Mouse (Mus musculus): ENCODE data around the gene Adgrg5. TPM values are rescaled to one million over a fixed set of nuclear protein-coding genes. Genes with fewer than 3 reads are reported as not detected.

The Adgrg5 gene
- polyA plus RNA-seq, 1 experiment from 2014 or later = 0.11 TPM

GRCm38 (mm10) chr8:94914256-94914655 lies 9.2 kb upstream of the Adgrg5 start:
- WGBS = 81% methylated on average over 6 of the region's 6 CpGs
- H3K27ac ChIP-seq (ENCODE audit: low read depth, low read length) = no peak overlapping the region
- ATAC-seq (ENCODE audit: low read depth) = no peak

DNA sequence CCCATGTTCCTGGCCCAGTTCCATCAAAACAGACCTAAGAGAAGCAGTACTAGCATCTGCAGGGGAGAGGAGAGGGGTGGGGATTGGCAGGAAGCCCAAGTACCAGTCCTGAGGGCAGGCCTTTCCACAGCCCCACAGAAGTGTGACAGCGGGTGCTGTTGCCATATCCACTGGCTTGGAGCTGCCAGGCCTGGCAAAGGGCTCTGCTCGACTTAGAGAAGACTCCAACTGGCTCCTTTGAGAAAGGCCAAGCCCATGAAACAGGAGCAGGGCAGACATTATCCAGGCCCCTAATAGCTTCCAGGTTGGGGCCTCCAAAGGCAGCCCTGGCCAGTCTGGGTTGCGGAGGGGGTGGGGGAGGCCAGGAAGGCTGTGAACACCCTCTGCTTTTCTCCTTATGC lies 8.8 kb upstream of the Adgrg5 start:
- Histone ChIP-seq H3K4me2 (ENCODE audit: low read depth, low read length) (no peak overlapping the region), H3K9ac (replicated peaks; ENCODE audit: low read depth, low read length) (no peak overlapping the region), H3K27me3 (ENCODE audit: control insufficient read depth, insufficient read depth, low read length) (peaks cover 4% of the 10 kb centered on the region; the same call in 1 of the 2 replicates), H3K36me3 (ENCODE audit: control insufficient read depth, insufficient read depth, low read length) (no peaks in the 10 kb centered on the region), H3K9me3 (ENCODE audit: control insufficient read depth, low read length) (no peaks in the 10 kb centered on the region), H3K27ac (ENCODE audit: low read depth, low read length) (no peak overlapping the region), H3K4me3 (ENCODE audit: low read depth, low read length) (no peak overlapping the region), H3K4me1 (ENCODE audit: control insufficient read depth, insufficient read depth, low read length) (peaks cover 25% of the 10 kb centered on the region)
- 41% methylated on average over 3 of the region's 3 CpGs for WGBS
- no peak for ATAC-seq (ENCODE audit: low read depth)

More at GRCm38 (mm10) chr8:94914256-94914655, 9.2 kb upstream of the Adgrg5 start:
- Histone ChIP-seq H3K4me1 (ENCODE audit: control insufficient read depth, insufficient read depth, low read length) (peaks cover 25% of the 10 kb centered on the region), H3K9me3 (ENCODE audit: control insufficient read depth, low read length) (no peaks in the 10 kb centered on the region), H3K36me3 (ENCODE audit: control insufficient read depth, insufficient read depth, low read length) (no peaks in the 10 kb centered on the region), H3K4me3 (ENCODE audit: low read depth, low read length) (no peak overlapping the region), H3K4me2 (ENCODE audit: low read depth, low read length) (no peak overlapping the region), H3K9ac (replicated peaks; ENCODE audit: low read depth, low read length) (no peak overlapping the region), H3K27me3 (ENCODE audit: control insufficient read depth, insufficient read depth, low read length) (peaks cover 4% of the 10 kb centered on the region; the same call in 1 of the 2 replicates)

DNA sequence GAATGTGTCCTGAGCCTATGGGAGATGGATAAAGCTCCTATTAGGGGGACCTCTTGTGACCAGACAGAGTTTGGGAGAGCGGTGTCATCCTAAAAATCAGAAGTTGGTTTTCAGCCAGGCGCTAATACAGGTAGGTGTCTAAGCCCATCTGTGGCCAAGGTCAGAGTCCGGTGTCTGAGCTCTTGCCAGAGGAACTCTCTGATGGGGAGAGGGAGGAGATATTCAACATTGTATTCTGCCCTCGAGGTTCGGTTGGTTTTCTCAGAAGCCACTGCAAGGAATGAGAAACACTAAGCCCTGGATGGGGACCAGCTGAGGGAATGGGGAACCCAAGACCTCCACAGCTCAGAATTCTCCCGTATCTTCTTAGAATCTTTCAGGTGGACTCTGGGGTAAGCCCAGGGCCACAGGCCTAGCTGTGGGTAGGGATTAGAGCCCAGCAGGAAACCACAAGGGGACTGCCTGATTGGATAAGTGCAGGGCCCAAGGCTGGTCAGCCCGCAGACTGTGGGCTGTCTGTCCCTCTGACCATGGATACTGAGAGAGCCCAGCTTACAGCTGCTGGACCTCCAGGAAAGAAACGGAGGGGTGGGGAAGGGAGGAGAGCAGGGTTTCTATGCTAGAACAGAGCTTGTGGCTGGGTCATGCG lies 7.1 kb upstream of the Adgrg5 start:
- H3K27me3 ChIP-seq (ENCODE audit: control insufficient read depth, insufficient read depth, low read length) = peaks cover 4% of the 10 kb centered on the region; the same call in 1 of the 2 replicates
- H3K4me2 ChIP-seq (ENCODE audit: low read depth, low read length) = peak overlapping the region; percentile 62

DNA sequence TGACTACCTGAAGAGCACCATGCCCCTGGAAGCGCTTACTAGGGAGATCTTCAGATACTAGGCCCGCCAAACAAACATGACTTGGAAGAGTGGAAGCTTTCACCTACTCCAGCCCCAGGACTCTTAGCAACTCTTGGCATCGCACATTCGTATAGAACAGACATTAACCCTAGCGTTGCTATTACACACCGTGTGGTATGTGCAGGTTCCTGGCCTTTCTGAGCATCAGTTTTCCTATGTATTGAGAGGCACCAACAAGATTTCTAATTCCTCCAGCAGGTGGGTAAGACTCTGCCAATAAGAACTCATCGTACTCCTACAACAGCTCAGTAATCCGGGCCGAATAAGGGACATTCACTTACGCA lies 6.6 kb upstream of the Adgrg5 start:
- Histone ChIP-seq H3K27me3 (ENCODE audit: control insufficient read depth, insufficient read depth, low read length) (peaks cover 4% of the 10 kb centered on the region; the same call in 1 of the 2 replicates), H3K9me3 (ENCODE audit: control insufficient read depth, low read length) (no peaks in the 10 kb centered on the region), H3K36me3 (ENCODE audit: control insufficient read depth, insufficient read depth, low read length) (no peaks in the 10 kb centered on the region), H3K4me3 (ENCODE audit: low read depth, low read length) (peak overlapping the region; percentile 44), H3K9ac (replicated peaks; ENCODE audit: low read depth, low read length) (0 out of 2 replicates have a peak overlapping the region, but pooled peaks have one; percentile 7), H3K27ac (ENCODE audit: low read depth, low read length) (no peak overlapping the region), H3K4me2 (ENCODE audit: low read depth, low read length) (peak overlapping the region; percentile 62), H3K4me1 (ENCODE audit: control insufficient read depth, insufficient read depth, low read length) (peaks cover 25% of the 10 kb centered on the region)
- WGBS = 12% methylated on average over 10 of the region's 10 CpGs
- ATAC-seq (ENCODE audit: low read depth) = peak; percentile 36; the same call in 1 of the 2 replicates

More for the DNA sequence above, 7.1 kb upstream of the Adgrg5 start:
- no peak overlapping the region for H3K27ac ChIP-seq (ENCODE audit: low read depth, low read length)
- WGBS = 50% methylated on average over 9 of the region's 9 CpGs
- 0 out of 2 replicates have a peak overlapping the region, but pooled peaks have one; percentile 7 for H3K9ac ChIP-seq (replicated peaks; ENCODE audit: low read depth, low read length)
- no peaks in the 10 kb centered on the region for H3K36me3 ChIP-seq (ENCODE audit: control insufficient read depth, insufficient read depth, low read length)
- no peaks in the 10 kb centered on the region for H3K9me3 ChIP-seq (ENCODE audit: control insufficient read depth, low read length)
- 0 out of 2 replicates have a peak overlapping the region, but pooled peaks have one; percentile 44 for H3K4me3 ChIP-seq (ENCODE audit: low read depth, low read length)
- ATAC-seq (ENCODE audit: low read depth) = no peak
- H3K4me1 ChIP-seq (ENCODE audit: control insufficient read depth, insufficient read depth, low read length) = peaks cover 25% of the 10 kb centered on the region

DNA sequence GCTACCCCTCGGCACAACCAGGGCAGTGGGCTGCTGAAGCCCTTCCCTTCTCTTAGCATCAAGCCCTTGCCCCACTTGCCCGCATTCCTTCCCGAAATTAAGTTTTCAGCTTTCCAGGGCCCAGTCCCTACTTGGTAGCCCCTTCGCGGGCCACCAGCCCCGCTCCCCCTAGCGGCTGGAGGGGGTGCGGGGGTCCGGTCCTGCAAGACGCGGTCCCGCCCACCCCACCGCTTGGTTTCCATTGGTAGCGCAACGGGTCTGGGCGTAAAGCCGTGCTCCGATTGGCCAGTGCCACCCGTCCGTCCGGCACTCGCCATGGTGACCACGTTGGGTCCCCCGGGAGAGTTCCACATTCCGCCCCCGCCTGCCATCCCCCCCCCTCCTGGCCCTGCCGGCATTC lies 6.1 kb upstream of the Adgrg5 start:
- H3K9ac ChIP-seq (replicated peaks; ENCODE audit: low read depth, low read length) = 0 out of 2 replicates have a peak overlapping the region, but pooled peaks have one; percentile 52
- under 1% methylated on average over 24 of the region's 27 CpGs for WGBS
- peaks cover 25% of the 10 kb centered on the region for H3K4me1 ChIP-seq (ENCODE audit: control insufficient read depth, insufficient read depth, low read length)
- H3K27ac ChIP-seq (ENCODE audit: low read depth, low read length) = no peak overlapping the region
- ATAC-seq (ENCODE audit: low read depth) = peak; percentile 92
- no peaks in the 10 kb centered on the region for H3K9me3 ChIP-seq (ENCODE audit: control insufficient read depth, low read length)
- H3K27me3 ChIP-seq (ENCODE audit: control insufficient read depth, insufficient read depth, low read length) = peaks cover 4% of the 10 kb centered on the region; the same call in 1 of the 2 replicates
- peak overlapping the region; percentile 44 for H3K4me3 ChIP-seq (ENCODE audit: low read depth, low read length)
- peak overlapping the region; percentile 62 for H3K4me2 ChIP-seq (ENCODE audit: low read depth, low read length)
- no peaks in the 10 kb centered on the region for H3K36me3 ChIP-seq (ENCODE audit: control insufficient read depth, insufficient read depth, low read length)

DNA sequence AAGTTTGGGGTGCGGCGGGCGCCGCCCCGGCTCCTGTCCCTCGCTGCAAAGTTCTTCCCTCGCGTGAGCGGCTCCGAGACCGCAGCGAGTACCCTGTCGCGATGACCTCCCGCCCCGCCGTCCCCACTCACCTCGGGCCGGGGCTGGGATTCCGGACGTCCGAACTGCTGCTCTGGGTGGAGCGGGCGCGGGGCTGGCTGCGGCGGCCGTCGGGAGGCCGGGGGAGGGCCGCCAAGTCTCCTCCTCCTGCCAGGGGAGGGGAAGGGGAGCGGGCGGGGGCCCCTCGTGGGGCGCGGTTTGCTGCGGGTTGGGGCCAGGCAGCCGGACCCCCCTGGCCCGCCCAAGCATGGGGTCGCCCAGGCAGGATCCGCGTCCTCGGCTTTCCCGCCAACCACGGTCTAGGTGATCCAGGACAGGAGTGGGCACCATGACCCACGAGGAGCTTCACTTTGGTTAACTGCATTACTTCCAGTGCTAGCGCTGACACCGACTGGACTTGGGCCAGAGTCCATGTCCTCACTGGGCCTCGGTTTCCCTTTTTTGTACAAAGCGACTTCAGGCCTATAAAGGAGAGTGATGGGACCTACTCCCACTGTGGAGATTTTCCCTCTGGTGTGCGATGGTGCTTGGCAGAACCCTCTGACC lies 5.5 kb upstream of the Adgrg5 start, which contains the start of gene Ccdc102a:
TSS of gene Ccdc102a (minus strand) at position 248 of the 645 bp plus-strand sequence.
- Histone ChIP-seq H3K27me3 (ENCODE audit: control insufficient read depth, insufficient read depth, low read length) (peaks cover under 1% of the 10 kb centered on the region; the same call in 1 of the 2 replicates), H3K36me3 (ENCODE audit: control insufficient read depth, insufficient read depth, low read length) (no peaks in the 10 kb centered on the region), H3K4me1 (ENCODE audit: control insufficient read depth, insufficient read depth, low read length) (peaks cover 23% of the 10 kb centered on the region), H3K9ac (replicated peaks; ENCODE audit: low read depth, low read length) (peak within 1 kb of the TSS; percentile 52), H3K9me3 (ENCODE audit: control insufficient read depth, low read length) (no peaks in the 10 kb centered on the region), H3K4me2 (ENCODE audit: low read depth, low read length) (peak within 1 kb of the TSS; percentile 62), H3K4me3 (ENCODE audit: low read depth, low read length) (peak within 1 kb of the TSS; percentile 44), H3K27ac (ENCODE audit: low read depth, low read length) (no peak within 1 kb of the TSS)
- WGBS = 3% methylated on average over 41 of the region's 51 CpGs
- peak; percentile 25 for ATAC-seq (ENCODE audit: low read depth)

GRCm38 (mm10) chr8:94919256-94919655 lies 4.2 kb upstream of the Adgrg5 start:
- ATAC-seq (ENCODE audit: low read depth) = no peak
- no peak overlapping the region for H3K4me3 ChIP-seq (ENCODE audit: low read depth, low read length)
- peaks cover 20% of the 10 kb centered on the region for H3K4me1 ChIP-seq (ENCODE audit: control insufficient read depth, insufficient read depth, low read length)
- H3K36me3 ChIP-seq (ENCODE audit: control insufficient read depth, insufficient read depth, low read length) = no peaks in the 10 kb centered on the region
- H3K9ac ChIP-seq (replicated peaks; ENCODE audit: low read depth, low read length) = no peak overlapping the region
- no peak overlapping the region for H3K4me2 ChIP-seq (ENCODE audit: low read depth, low read length)
- H3K27me3 ChIP-seq (ENCODE audit: control insufficient read depth, insufficient read depth, low read length) = no peaks in the 10 kb centered on the region; the same call in 1 of the 2 replicates
- H3K9me3 ChIP-seq (ENCODE audit: control insufficient read depth, low read length) = no peaks in the 10 kb centered on the region
- no peak overlapping the region for H3K27ac ChIP-seq (ENCODE audit: low read depth, low read length)

DNA sequence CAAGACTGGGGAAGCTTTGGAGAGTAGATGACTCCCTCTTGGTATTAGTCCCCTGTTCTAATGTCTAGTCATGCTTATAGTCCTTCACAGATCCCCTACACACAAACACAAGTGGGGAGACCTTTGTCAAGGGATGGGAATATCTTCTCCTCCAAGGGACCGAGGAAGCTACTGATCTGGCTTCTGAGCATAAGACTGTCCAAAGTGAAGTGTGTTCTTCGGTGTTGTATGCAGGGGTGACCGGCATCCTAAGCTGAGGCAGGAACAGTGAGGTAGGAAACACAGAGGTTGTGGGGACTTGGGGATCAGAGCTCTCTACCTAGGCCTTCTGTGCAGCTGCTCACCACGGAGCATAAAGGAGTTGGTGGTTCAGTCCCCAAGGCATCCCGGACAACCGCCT lies 1.3 kb upstream of the Adgrg5 start:
- WGBS = 77% methylated on average over 6 of the region's 6 CpGs

DNA sequence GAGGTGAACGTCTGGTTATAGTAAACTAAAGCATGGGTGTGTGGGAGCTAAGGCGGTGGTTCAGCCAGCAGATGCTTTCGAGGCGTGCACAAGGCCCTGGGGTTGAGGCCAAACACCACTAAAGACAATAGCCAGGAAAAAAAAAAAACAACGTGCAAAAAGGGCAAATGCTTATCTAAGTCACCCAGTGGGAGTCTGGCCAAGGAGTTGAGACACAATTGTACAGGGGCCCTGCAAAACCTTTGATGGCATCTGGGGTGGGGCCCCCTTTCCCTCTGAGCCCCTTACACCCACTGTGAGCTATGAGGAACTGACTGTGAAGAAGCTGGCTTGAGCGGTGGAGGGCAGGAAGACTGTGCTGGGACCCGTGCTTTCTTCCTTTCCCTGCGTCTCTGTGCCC lies 892 bp upstream of the Adgrg5 start:
- ATAC-seq (ENCODE audit: low read depth) = no peak
- H3K27ac ChIP-seq (ENCODE audit: low read depth, low read length) = no peak overlapping the region
- no peaks in the 10 kb centered on the region; the same call in 1 of the 2 replicates for H3K27me3 ChIP-seq (ENCODE audit: control insufficient read depth, insufficient read depth, low read length)
- no peaks in the 10 kb centered on the region for H3K36me3 ChIP-seq (ENCODE audit: control insufficient read depth, insufficient read depth, low read length)
- WGBS = 22% methylated on average over 8 of the region's 8 CpGs
- no peak overlapping the region for H3K4me2 ChIP-seq (ENCODE audit: low read depth, low read length)
- H3K9ac ChIP-seq (replicated peaks; ENCODE audit: low read depth, low read length) = no peak overlapping the region
- H3K9me3 ChIP-seq (ENCODE audit: control insufficient read depth, low read length) = no peaks in the 10 kb centered on the region
- H3K4me3 ChIP-seq (ENCODE audit: low read depth, low read length) = no peak overlapping the region
- peaks cover 3% of the 10 kb centered on the region; the same call in 1 of the 2 replicates for H3K4me1 ChIP-seq (ENCODE audit: control insufficient read depth, insufficient read depth, low read length)

More for the DNA sequence above, 1.3 kb upstream of the Adgrg5 start:
- no peak overlapping the region for H3K4me2 ChIP-seq (ENCODE audit: low read depth, low read length)
- ATAC-seq (ENCODE audit: low read depth) = no peak
- H3K9me3 ChIP-seq (ENCODE audit: control insufficient read depth, low read length) = no peaks in the 10 kb centered on the region
- no peak overlapping the region for H3K9ac ChIP-seq (replicated peaks; ENCODE audit: low read depth, low read length)
- no peak overlapping the region for H3K27ac ChIP-seq (ENCODE audit: low read depth, low read length)
- no peaks in the 10 kb centered on the region; the same call in 1 of the 2 replicates for H3K27me3 ChIP-seq (ENCODE audit: control insufficient read depth, insufficient read depth, low read length)
- H3K4me3 ChIP-seq (ENCODE audit: low read depth, low read length) = no peak overlapping the region
- H3K36me3 ChIP-seq (ENCODE audit: control insufficient read depth, insufficient read depth, low read length) = no peaks in the 10 kb centered on the region
- peaks cover 5% of the 10 kb centered on the region for H3K4me1 ChIP-seq (ENCODE audit: control insufficient read depth, insufficient read depth, low read length)

All from neural tube, embryonic 14.5 days (tissue).